Mouse (Mus musculus) adrenal gland, postnatal 36 days (tissue): Measurements from ENCODE around the gene Gga1. TPM values are rescaled to one million over a fixed set of nuclear protein-coding genes. Genes with fewer than 3 reads are reported as not detected.

Source experiments
- DNase-seq, 2 experiments: peaks; one replicate each; pipeline ENCODE4 v3.0.0; 2021; ENCODE audit warnings: mixed read lengths in 1 of 2
- long read RNA-seq, 2 experiments: library from polyadenylated mRNA; stranded (forward); transcript quantifications; one replicate each; pipeline ENCODE4 v2.0.0; 2021; ENCODE audit warnings: borderline sequencing depth in 2 of 2
- total RNA-seq, 2 experiments: library from RNA; stranded (reverse); gene quantifications; 2 replicates each; pipeline ENCODE4 v1.2.3; 2021

Gga1 gene
- total RNA-seq = 10 to 100 TPM; 56.0 to 57.3 TPM
- long read RNA-seq, experiment 1, transcript Gga1-201 (17 exons, 3,034 nt) = major isoform, 21 of 47 reads
- long read RNA-seq, experiment 1, partial matches to known transcripts = 14 of 47 reads
- long read RNA-seq, experiment 1, other reads (novel, unspliced or antisense) = 12 of 47 reads
- long read RNA-seq, experiment 2, transcript Gga1-201 (17 exons, 3,034 nt) = major isoform, 28 of 39 reads
- long read RNA-seq, experiment 2, partial matches to known transcripts = 4 of 39 reads
- long read RNA-seq, experiment 2, other reads (novel, unspliced or antisense) = 7 of 39 reads

DNA sequence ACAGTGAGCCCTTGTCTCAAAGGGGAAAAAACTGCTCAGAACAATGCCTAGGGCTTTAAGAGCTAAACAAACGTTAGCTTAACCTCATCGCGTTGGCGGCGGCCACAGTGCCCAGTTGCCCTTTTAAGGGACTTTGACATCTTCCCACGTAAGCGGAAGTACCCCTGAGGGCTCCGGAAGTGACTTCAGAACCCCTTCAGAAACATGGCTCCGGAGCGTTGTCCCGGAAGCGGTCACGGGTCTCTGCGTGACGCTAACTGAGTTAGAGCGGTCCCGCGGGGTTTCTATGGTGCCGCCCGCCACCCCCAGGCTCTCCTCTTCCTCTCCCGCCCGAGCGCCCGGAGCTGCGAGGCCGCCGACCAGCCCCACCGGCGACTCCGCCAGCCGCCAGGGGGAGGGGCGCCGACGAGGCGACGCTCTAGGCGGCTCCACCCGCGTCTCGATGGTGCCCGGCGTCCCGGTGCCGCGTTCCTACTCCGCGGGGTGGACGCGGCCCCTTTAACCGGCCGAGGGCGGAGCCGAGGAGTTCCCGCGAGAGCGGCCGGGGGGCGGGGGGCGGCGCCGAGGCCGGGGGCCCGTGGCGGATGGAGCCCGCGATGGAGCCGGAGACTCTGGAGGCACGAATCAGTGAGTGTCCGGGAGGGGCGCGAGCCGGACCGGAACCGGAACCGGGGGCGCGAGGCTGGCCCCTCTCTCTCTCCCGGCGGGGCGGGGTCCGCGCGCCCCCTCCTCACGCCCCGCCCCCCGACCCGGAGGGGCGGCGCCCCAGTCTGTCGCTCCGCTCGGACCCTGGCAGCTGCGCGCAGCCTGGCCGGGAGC lies at the start of gene Gga1:
Gene Gga1, plus strand, starts transcription at position 200 of the 819 bp plus-strand sequence.
- DNase-seq = peak; percentile 92

GRCm38 (mm10) chr15:78828315-78828714 lies 48.7 kb upstream of the Gga1 start:
- no peak for DNase-seq

DNA sequence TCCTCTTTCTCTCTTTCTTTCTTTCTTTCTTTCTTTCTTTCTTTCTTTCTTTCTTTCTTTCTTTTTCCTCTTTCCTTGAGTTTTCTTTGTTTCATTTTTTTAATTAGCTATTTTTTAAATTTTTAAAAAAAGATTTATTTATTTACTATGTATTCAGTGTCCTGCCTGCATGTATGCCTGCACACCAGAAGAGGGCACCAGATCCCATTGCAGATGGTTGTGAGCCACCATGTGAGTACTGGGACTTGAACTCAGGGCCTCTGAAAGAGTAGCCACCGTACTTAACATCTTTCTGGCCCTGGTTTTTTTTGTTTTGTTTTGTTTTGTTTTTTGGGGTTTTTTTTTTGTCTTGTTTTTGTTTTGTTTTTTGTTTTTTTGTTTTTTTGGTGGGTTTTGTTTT lies 47.4 kb upstream of the Gga1 start:
- DNase-seq = no peak

- DNase-seq = no peak
Observed at GRCm38 (mm10) chr15:78830742-78831719, 46.0 kb upstream of the Gga1 start.

DNA sequence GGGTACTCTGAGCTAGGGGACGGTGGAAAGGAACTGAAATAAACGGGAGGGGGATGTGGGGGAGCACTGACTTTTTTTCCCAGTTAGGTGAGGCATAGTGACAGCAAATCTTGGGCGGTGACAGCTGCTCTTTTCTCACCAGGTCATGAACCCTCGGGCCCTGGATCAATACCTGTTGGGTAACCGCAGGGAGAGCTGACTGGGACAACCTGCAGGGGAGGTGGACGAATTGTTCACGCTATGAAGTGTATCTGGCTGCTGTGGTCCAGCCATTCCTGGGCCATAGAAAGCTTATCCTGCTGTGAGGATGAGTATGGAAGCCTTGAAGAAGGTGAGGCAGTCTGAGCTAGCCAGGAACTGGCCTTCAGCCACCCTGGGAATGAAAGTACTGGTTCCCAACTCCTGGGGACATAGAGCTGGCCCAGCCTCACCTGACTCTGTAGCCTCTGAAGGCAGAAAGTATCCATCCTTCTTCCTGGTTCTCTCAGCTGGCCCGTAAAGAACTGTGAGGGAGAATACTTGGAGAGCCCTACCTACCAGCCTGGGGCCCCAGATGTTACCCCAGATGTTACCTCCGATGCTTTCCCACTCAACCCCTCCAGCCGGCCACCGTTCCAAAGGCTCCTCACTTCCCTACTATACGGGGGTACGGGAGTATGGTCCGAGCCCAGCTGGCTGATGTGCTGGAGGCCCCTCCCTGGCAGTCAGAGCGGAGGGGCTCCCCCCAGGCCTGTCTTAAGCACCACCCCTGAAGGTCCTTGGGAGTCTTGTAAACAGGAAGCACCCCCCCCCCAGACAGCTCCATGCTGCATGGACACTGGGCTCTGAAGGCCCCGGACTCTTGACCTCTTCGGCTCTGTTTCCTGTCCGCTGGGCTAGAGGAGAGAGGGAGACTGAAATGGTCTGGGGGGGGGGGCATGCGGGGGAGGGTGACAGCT lies 45.0 kb upstream of the Gga1 start:
- DNase-seq = peak; percentile 48 to 74

DNA sequence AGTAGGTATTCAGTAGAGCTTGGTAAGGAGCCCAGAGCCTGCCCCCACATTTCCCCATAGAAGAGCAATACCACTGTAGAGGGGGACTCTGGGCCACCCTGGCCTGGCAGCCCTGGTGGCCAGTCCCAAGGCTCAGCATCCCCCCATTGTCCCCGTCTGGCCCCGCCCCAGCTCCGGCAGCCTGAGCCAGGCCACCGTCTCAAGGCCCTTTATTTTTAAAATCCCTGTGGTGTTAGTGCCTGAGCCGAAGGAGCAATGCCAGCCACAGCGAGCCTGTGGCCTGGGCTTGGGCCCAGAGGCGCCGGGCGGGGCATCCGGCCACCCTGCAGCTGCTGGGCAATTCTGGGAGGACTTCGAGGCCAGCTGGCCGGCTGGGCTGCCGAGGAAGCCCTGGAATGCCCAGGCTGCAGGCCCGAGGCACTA lies 44.3 kb upstream of the Gga1 start:
- DNase-seq = peak; percentile 91 to 93

- no peak for DNase-seq
Observed at GRCm38 (mm10) chr15:78833582-78833981, 43.4 kb upstream of the Gga1 start.

DNA sequence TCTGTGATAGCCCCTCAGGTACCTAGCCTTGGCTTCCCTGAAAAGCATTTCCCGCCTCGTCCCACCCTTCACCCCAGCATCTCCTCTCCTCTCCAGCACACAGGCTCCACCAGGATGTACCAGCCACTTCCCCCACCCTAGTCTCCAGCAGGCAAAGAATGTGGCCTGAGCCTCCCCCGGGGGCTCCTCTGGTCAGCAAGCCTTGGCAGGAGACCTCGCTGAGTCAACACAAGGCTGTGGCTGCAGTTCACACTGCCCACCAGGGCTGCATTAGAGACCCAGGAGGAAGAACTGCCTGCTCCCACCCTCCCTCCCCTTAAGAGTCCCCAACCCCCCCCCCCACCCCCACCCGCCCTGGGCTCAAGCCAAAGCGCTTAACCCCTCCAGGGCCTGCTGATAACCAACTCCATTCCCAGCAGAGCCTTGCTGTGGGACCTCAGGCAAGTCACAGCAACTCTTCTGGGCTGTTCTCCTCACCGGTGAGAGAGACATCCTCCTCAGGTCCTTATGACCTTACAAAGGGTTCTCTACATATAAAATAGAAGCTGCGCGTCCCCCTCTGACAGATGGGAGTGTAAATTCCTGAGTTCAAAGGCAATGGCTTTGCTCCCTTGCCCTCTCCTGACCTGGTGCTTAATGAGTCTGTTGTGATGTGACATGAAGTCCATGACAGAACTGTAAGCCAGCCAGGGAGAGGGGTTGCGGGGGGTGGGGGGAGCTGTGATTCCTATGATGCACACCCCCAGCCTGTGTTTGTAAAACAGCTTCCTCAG lies 42.6 kb upstream of the Gga1 start:
- DNase-seq = no peak

DNA sequence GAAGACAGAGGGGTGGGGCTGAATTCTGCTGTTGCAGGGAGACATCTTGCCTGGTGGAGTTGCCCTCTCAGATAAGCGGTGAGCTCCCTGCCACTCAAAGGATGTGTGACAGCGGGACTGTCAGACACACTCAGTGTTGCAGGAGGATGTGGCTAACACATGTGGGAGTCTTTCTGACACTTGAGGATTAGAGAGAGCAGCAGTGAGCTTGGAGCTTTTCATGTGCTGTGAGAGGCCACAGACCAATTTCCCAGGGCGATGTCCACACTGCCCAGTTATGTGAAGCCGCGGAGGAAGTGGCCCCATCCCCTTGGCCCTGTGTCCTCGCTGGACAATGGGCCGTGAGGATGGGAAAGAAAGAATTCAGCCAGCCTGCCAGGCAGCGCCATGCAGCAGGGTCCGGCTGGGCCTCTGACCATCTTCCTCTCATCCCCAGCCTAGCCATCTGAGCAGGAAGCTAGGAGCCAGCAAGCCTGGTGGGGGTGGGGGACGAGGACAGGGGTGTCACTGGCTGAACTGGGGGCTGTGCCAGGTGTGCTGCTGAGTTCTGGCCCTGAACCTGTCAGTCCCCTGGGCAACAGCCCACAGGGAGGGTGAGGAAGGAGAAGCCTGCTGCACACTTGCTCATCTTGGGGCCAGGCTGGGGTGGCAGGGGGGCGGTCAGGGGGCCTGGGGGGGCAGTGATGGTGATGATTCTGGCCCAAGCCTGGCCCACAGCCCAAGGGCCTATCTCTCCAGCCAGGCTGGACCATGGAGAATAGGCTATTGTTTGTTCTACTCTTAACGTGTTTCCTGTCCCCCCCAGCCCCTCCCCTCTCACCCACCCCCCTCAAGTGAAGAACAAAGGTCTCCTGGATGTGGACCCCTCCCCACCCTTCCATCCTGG lies 41.5 kb upstream of the Gga1 start:
- peak in 1 of 2 experiments; percentile 74 for DNase-seq

- DNase-seq = peak; percentile 60 to 79
Observed at GRCm38 (mm10) chr15:78836086-78836621, 40.8 kb upstream of the Gga1 start.

- no peak for DNase-seq
Observed at GRCm38 (mm10) chr15:78839744-78840143, 37.2 kb upstream of the Gga1 start.

DNA sequence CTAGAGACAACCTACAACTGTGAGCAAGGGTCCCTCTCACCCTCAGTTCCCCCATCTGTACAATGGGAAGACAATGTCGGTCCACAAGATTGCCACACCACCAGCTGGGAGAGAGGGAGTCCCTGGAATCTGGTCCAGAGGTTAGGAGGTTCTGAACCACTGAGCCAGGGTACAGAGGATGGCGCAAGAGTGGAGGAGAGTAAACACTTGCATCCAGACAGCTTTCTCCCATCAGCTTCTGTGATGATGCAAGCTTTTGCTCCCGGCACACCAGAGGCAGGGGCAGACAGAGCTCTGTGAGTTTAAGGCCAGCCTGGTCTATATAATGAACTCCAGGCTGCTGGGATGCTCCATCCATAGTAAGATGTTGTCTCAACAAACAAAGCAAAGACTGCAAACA lies 36.7 kb upstream of the Gga1 start:
- DNase-seq = peak in 1 of 2 experiments; percentile 47

DNA sequence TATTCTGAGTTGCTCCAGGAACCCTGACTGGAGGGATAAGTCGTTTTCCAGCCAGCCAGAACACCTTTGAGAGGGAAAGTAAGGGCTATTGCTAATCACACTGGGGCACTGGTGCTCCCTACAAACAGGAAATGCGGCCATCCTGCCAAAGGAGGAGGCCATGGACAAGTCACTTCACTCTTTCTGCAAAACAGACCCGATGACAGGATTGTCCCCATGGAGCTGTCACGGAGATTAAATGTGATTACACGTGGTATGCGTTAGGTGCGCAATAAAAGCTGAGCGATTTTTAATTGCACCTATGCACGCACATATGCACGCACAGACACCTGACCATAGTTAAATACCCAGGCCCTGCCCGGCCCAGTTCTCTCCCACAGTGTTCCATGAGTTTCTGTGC lies 36.2 kb upstream of the Gga1 start:
- DNase-seq = no peak

DNA sequence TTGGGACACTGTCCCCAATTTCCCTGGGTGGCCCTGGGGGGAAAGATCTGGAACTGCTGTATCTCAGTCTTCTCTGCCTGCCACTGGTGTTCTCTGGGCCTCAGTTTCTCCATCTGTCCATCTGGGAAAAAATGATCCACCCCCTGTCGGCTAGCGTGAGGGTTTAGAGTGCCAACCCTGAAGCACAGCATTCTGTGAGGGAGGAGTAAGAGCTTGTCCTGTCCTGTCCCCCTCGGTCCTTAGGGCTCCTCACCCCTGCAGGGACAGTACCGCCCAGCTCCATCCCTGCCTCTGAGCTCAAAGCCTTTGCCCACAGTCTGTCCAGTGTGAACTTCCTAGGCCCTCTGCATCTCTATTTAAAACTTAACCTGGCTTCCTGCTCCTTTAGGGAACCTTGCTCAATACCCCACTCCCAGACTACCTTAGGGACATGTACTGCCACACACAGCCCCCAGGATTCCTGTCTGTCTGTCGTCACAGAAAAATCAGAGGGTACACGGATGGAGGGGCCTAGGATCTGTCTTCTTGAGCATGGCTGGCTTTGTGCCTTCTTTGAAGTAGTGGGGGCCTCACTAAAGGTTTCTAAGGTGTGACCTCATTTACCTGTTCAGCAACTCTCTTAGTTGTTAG lies 35.7 kb upstream of the Gga1 start:
- no peak for DNase-seq

- peak; percentile 83 to 92 for DNase-seq
Observed at GRCm38 (mm10) chr15:78842371-78843163, 34.4 kb upstream of the Gga1 start, which contains the start of gene Cdc42ep1. Gene Cdc42ep1, plus strand, starts transcription at chr15:78842624.

DNA sequence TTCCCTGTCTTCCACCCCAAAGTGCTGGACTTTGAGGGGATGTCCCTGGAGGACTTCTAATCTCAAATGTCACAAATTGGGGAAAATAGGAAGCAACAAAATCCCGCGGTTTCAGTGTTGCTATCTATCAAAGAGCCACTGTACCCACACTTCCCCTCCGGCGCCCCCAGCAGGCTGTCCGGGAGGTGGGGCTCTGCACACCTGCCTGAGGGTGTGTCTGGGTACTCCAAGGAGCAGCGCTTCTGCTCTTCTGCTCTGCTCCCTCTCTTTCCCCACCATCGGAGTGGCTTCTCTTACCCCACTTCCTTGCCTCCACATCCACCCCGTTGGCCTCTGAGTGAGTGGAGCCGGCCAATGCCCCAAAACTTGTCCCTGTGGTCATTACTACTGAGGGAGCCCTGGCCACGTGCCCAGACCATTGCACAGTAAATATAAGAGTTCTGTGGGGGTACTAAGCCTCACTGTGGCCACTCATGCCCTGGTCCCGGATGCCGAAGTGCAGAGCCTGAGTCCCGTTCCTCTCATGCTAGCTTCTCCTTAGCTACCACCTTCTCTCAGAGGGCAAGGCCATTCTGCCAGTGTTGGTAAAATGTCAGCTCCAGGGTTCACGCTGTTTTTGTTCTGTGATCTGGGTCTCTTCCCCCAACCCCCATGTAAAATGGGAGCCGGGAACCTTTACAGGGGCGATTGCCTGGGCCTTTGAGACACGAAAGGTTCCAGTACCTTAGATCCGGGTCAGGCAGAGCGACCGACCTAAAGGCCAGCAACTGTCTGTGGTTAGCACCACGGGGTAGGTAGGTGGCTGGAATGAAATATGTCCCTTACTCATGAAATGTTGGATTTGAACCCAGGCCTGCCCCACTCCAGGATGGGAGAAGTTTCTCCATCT lies 33.2 kb upstream of the Gga1 start:
- DNase-seq = peak; percentile 49 to 63
